Comparison of ENCODE assay signal across 10 mouse cellular contexts in the genomic region with DNA sequence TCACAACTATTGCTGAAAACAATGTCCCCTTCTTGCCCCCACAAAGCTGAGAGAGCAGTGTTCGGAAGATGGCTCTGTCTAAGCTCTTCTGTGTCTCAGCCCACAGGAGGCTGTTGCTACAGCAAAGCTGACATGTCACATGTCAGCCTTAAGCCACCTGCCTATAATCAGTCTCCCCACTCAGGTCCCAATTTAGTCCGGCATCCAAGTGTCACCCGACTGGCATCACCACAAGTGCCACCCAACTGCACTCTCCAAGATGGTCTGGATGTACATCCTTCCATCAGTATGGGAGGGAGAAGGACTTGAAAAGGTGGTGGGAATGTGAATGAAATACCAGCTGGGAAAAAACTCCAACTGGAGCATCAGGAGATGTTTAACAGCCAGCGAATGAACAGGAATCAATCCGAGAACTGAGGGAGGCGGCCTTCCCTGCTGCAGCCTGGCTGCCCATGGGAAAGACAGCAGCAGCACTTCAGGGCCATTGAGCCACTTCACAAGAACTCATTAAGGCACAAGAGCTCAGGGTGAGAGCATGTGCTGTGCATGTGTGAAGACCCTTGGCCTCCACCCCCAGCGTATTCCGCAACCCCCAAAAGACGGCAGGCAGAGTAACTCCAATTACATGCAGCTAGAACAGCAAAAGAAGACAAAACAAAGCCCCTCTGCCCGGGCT. TPM values are rescaled to one million over a fixed set of nuclear protein-coding genes. Genes with fewer than 3 reads are reported as not detected.
DNase-seq lines count a peak whose midpoint lies in the region; ATAC-seq lines count a peak whose summit lies in the region.
"Had no signal": no experiment of that assay in that cellular context is flagged by ENCODE, and none has a peak within 500 bp of the region (broad histone marks: within the 10 kb centered on the region; RNA-seq: fewer than 3 reads in every experiment).

No protein-coding gene starts in this region.

- no peak overlapping the region for H3K9ac ChIP-seq in limb, embryonic 12.5 days (replicated peaks)
- H3K9ac ChIP-seq in neural tube, embryonic 15.5 days (replicated peaks): no peak overlapping the region

- H3K4me3 ChIP-seq in limb, embryonic 12.5 days (replicated peaks): 0 out of 2 replicates have a peak overlapping the region, but pooled peaks have one; percentile 11
- no peak overlapping the region for H3K4me3 ChIP-seq in neural tube, embryonic 15.5 days (replicated peaks)

- H3K27me3 ChIP-seq in limb, embryonic 12.5 days: no peaks in the 10 kb centered on the region
- no peaks in the 10 kb centered on the region for H3K27me3 ChIP-seq in neural tube, embryonic 15.5 days (replicated peaks)

- H3K4me1 ChIP-seq in limb, embryonic 12.5 days (replicated peaks): peaks cover 81% of the 10 kb centered on the region
- peaks cover 71% of the 10 kb centered on the region for H3K4me1 ChIP-seq in neural tube, embryonic 15.5 days

- H3K9me3 ChIP-seq in limb, embryonic 12.5 days: no peaks in the 10 kb centered on the region
- no peaks in the 10 kb centered on the region for H3K9me3 ChIP-seq in neural tube, embryonic 15.5 days (replicated peaks)

- H3K4me2 ChIP-seq in limb, embryonic 12.5 days: peak overlapping the region; percentile 34
- H3K4me2 ChIP-seq in neural tube, embryonic 15.5 days: no peak overlapping the region

- ATAC-seq in limb, embryonic 12.5 days (ENCODE audit: insufficient number of reproducible peaks, insufficient read depth, low FRiP score, low TSS enrichment, low read depth): no peak
- ATAC-seq in neural tube, embryonic 15.5 days (ENCODE audit: low FRiP score): no peak

- peak; percentile 1 for DNase-seq in adrenal gland, adult 2 months
- DNase-seq in adrenal gland, adult 18-20 months (ENCODE audit: low spot score in 2 of 2): no peak
- DNase-seq in lung, adult 18-20 months: peak; percentile 37 to 54
- no peak for DNase-seq in lung, postnatal 25 days (ENCODE audit: low spot score)
- DNase-seq in ovary, postnatal 14 days (ENCODE audit: low spot score): no peak
- DNase-seq in frontal cortex, postnatal 14 days (ENCODE audit: low spot score in 2 of 2): no peak
- DNase-seq: kidney, postnatal 4 days; spleen, adult 18-20 months had no signal

- peaks cover 4% of the 10 kb centered on the region; the same call in 1 of the 2 replicates for H3K36me3 ChIP-seq in limb, embryonic 12.5 days
- no peaks in the 10 kb centered on the region for H3K36me3 ChIP-seq in neural tube, embryonic 15.5 days

- H3K27ac ChIP-seq in limb, embryonic 12.5 days: peak overlapping the region; percentile 70
- H3K27ac ChIP-seq in neural tube, embryonic 15.5 days (replicated peaks): 0 out of 2 replicates have a peak overlapping the region, but pooled peaks have one; percentile 1

- WGBS in limb, embryonic 12.5 days: 33% methylated on average over 10 of the region's 10 CpGs
- 32% methylated on average over 10 of the region's 10 CpGs for WGBS in neural tube, embryonic 15.5 days

RNA-seq across cellular contexts. Expression of a gene that starts 55.6 kb away (rescaled TPM):
- total RNA-seq in adrenal gland, adult 2 months (2021): 10 to 100 TPM; 57.5 to 76.3 TPM
- 55.2 and 60.2 TPM in 2 replicates for polyA plus RNA-seq in adrenal gland, adult 2 months (2012; rRNA removed)
- total RNA-seq in adrenal gland, adult 18-20 months (2021): 10 to 100 TPM; 50.6 to 80.7 TPM
- polyA plus RNA-seq in limb, embryonic 12.5 days (2016; fragmentation: Nextera tagmentation; extraction: Ambion mirVana): 146 and 156 TPM in 2 replicates
- polyA plus RNA-seq in neural tube, embryonic 15.5 days (2015; fragmentation: Nextera tagmentation; extraction: Ambion mirVana): 51.4 and 64.5 TPM in 2 replicates

Comparison
In these comparisons a context has a peak if more than half of its experiments do, and no peak if none do; other contexts are left out.
1. DNase-seq: peak in adrenal gland, adult 2 months (single experiment) and lung, adult 18-20 months (2 of 2); none in adrenal gland, adult 18-20 months (0 of 2), lung, postnatal 25 days (single experiment), ovary, postnatal 14 days (single experiment) and frontal cortex, postnatal 14 days (0 of 2).